Mouse (Mus musculus): ENCODE results near the gene 4632433K11Rik.
"Not testable (repeated sequence)": the region's sequence is repeated elsewhere in the genome, so short reads cannot be mapped to it uniquely, and the experiment has no call there.

4632433K11Rik gene

GRCm38 (mm10) chr7:5056651-5057263 is 22.8 kb downstream of the 4632433K11Rik start:
- DNase-seq (ENCODE audit: low read depth, low spot score), result no peak

- no peak for DNase-seq (ENCODE audit: low read depth, low spot score)
Observed at GRCm38 (mm10) chr7:5057381-5057780, 23.5 kb downstream of the 4632433K11Rik start.

GRCm38 (mm10) chr7:5057804-5058203 is 23.9 kb downstream of the 4632433K11Rik start:
- DNase-seq (ENCODE audit: low read depth, low spot score), result peak; percentile 75

GRCm38 (mm10) chr7:5058631-5059030 is 24.7 kb downstream of the 4632433K11Rik start:
- no peak for DNase-seq (ENCODE audit: low read depth, low spot score)

- no peak for DNase-seq (ENCODE audit: low read depth, low spot score)
Observed at GRCm38 (mm10) chr7:5059421-5059820, 25.5 kb downstream of the 4632433K11Rik start.

- DNase-seq (ENCODE audit: low read depth, low spot score), result peak; percentile 90
Observed at GRCm38 (mm10) chr7:5060239-5060731, 26.4 kb downstream of the 4632433K11Rik start.

GRCm38 (mm10) chr7:5060944-5061773 is 27.2 kb downstream of the 4632433K11Rik start:
- peak; percentile 98 for DNase-seq (ENCODE audit: low read depth, low spot score)

GRCm38 (mm10) chr7:5061774-5062359 is 27.9 kb downstream of the 4632433K11Rik start, which contains the start of gene U2af2:
Gene U2af2 (plus strand): TSS chr7:5062143.
- peak; percentile 95 for DNase-seq (ENCODE audit: low read depth, low spot score)

GRCm38 (mm10) chr7:5062360-5063001 is 28.6 kb downstream of the 4632433K11Rik start:
- DNase-seq (ENCODE audit: low read depth, low spot score), result peak; percentile 94

- no peak for DNase-seq (ENCODE audit: low read depth, low spot score)
Observed at GRCm38 (mm10) chr7:5064886-5065285, 31.0 kb downstream of the 4632433K11Rik start.

- no peak for DNase-seq (ENCODE audit: low read depth, low spot score)
Observed at GRCm38 (mm10) chr7:5073586-5073985, 39.7 kb downstream of the 4632433K11Rik start.

GRCm38 (mm10) chr7:5074984-5075383 is 41.1 kb downstream of the 4632433K11Rik start:
- no peak for DNase-seq (ENCODE audit: low read depth, low spot score)

GRCm38 (mm10) chr7:5076931-5077330 is 43.0 kb downstream of the 4632433K11Rik start:
- no peak for DNase-seq (ENCODE audit: low read depth, low spot score)

GRCm38 (mm10) chr7:5079365-5080009 is 45.6 kb downstream of the 4632433K11Rik start:
- DNase-seq (ENCODE audit: low read depth, low spot score), result not testable (repeated sequence)

GRCm38 (mm10) chr7:5080010-5080751 is 46.3 kb downstream of the 4632433K11Rik start, which contains the start of gene Epn1:
Gene Epn1 (plus strand): TSS chr7:5080235.
- DNase-seq (ENCODE audit: low read depth, low spot score), result peak; percentile 98

- DNase-seq (ENCODE audit: low read depth, low spot score), result no peak
Observed at GRCm38 (mm10) chr7:5080815-5081214, 46.9 kb downstream of the 4632433K11Rik start.

GRCm38 (mm10) chr7:5081241-5081640 is 47.3 kb downstream of the 4632433K11Rik start:
- DNase-seq (ENCODE audit: low read depth, low spot score), result peak; percentile 69

- DNase-seq (ENCODE audit: low read depth, low spot score), result peak; percentile 40
Observed at GRCm38 (mm10) chr7:5081939-5082338, 48.0 kb downstream of the 4632433K11Rik start.

- DNase-seq (ENCODE audit: low read depth, low spot score), result peak; percentile 91
Observed at GRCm38 (mm10) chr7:5083325-5084105, 49.6 kb downstream of the 4632433K11Rik start.
